Mouse (Mus musculus) spleen, adult 2 months (tissue): ENCODE results near the gene Sema3f.

Experiments
- CTCF ChIP-seq: fragments of 200-500 bp; IDR thresholded peaks from 2 replicates; pipeline ENCODE4 v1.5.1; 2011; ENCODE audit warnings: mild to moderate bottlenecking, inconsistent platforms; ENCODE audit not compliant: insufficient read depth, insufficient read length, insufficient replicate concordance; ENCODE audit errors: extremely low read depth
- POLR2A ChIP-seq: fragments of 200-500 bp; IDR thresholded peaks from 2 replicates; pipeline ENCODE4 v1.6.1; 2011; ENCODE audit warnings: low read depth, low read length, inconsistent platforms

- TF ChIP-seq POLR2A: no peak
- no peak for TF ChIP-seq CTCF
Observed at GRCm38 (mm10) chr9:107747310-107747709, 37.0 kb upstream of the Sema3f start.
